Mouse (Mus musculus): ENCODE measurements around the gene A630023A22Rik. TPM values are rescaled to one million over a fixed set of nuclear protein-coding genes. Genes with fewer than 3 reads are reported as not detected.
A peak's percentile ranks its signal among the peaks of the same experiment; 100 is the strongest.

The A630023A22Rik gene
- polyA plus RNA-seq, 1 experiment from 2014 or later = not detected

DNA sequence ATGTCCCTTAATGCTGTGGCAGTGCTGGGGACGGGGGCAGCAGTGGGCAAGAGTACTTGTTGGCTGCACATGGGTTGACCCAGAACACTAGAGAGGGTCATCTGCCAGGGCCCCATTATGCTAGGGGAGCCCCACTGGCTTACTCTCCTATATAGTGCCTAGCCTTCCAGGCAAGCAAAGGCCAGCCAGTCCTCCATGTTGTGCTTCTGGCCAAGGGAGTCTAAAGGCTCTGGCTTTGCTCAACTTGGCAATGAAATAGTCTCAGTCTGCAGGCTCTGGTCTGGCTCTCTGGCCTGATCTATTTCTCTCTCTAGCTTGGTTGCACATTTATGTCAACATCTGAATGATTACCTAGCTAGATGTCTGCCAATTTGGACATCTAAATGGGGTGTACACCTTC is 9.7 kb downstream of the A630023A22Rik start:
- no peak overlapping the region for H3K4me2 ChIP-seq (ENCODE audit: low read length)
- no peaks in the 10 kb centered on the region for H3K36me3 ChIP-seq (ENCODE audit: control insufficient read depth, insufficient read depth, low read length)
- no peaks in the 10 kb centered on the region for H3K27me3 ChIP-seq (ENCODE audit: control insufficient read depth, insufficient read depth, low read depth, low read length)
- H3K27ac ChIP-seq (ENCODE audit: low read length) = no peak overlapping the region
- no peaks in the 10 kb centered on the region for H3K4me1 ChIP-seq (ENCODE audit: control insufficient read depth, insufficient read depth, low read length)
- WGBS = 76% methylated on average over 1 of the region's 1 CpGs
- H3K9me3 ChIP-seq (replicated peaks; ENCODE audit: control insufficient read depth, low read length, poor library complexity, severe bottlenecking) = no peaks in the 10 kb centered on the region
- H3K9ac ChIP-seq (ENCODE audit: low read depth, low read length) = no peak overlapping the region
- no peak for ATAC-seq
- H3K4me3 ChIP-seq (ENCODE audit: low read depth, low read length) = no peak overlapping the region

DNA sequence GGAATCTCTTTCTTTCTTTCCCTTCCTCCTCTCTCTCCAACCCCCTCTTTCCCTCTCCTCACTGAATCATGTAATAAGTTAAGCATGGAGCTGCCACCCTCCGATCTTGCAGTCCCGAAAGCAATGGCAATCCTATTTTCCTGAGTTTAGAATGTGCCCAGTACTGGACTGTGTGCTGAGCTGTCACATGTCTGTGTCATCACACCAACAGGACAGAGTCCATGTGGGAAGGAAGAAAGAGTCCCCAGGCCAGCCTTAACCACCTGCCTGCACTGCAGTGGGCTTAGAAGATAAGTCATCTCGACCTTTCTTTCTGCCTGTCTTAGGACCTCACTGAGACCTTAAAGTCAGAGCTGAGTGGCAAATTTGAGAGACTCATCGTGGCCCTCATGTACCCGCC is 11.1 kb downstream of the A630023A22Rik start:
- WGBS = 89% methylated on average over 5 of the region's 5 CpGs
- no peaks in the 10 kb centered on the region for H3K4me1 ChIP-seq (ENCODE audit: control insufficient read depth, insufficient read depth, low read length)
- no peak for ATAC-seq

DNA sequence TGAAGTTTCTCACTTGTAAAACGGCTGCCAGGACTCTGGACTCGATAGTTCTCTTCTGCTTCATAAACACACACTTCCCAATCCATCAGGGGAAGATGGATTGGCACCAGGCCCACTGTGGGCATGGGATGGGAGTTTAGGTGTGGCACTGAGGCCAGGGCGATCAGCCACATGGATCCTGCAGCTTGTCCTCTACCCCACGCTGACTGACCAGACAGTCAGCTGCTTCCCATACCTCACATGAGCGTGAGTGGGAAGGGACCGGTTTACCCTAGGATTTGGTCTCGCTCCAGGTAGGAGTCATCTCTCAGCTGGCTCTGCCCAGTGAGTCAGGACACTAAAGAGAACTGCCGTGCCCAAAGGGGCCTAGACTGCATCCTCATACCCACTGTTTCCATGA is 12.8 kb downstream of the A630023A22Rik start:
- H3K9me3 ChIP-seq (replicated peaks; ENCODE audit: control insufficient read depth, low read length, poor library complexity, severe bottlenecking) = no peaks in the 10 kb centered on the region
- 87% methylated on average over 8 of the region's 8 CpGs for WGBS
- H3K36me3 ChIP-seq (ENCODE audit: control insufficient read depth, insufficient read depth, low read length) = no peaks in the 10 kb centered on the region
- no peaks in the 10 kb centered on the region for H3K4me1 ChIP-seq (ENCODE audit: control insufficient read depth, insufficient read depth, low read length)
- ATAC-seq = no peak
- no peak overlapping the region for H3K27ac ChIP-seq (ENCODE audit: low read length)
- no peaks in the 10 kb centered on the region for H3K27me3 ChIP-seq (ENCODE audit: control insufficient read depth, insufficient read depth, low read depth, low read length)
- no peak overlapping the region for H3K4me2 ChIP-seq (ENCODE audit: low read length)
- no peak overlapping the region for H3K9ac ChIP-seq (ENCODE audit: low read depth, low read length)
- H3K4me3 ChIP-seq (ENCODE audit: low read depth, low read length) = no peak overlapping the region

More for the DNA sequence above, 11.1 kb downstream of the A630023A22Rik start:
- Histone ChIP-seq H3K9ac (ENCODE audit: low read depth, low read length) (no peak overlapping the region), H3K4me2 (ENCODE audit: low read length) (no peak overlapping the region), H3K4me3 (ENCODE audit: low read depth, low read length) (no peak overlapping the region), H3K9me3 (replicated peaks; ENCODE audit: control insufficient read depth, low read length, poor library complexity, severe bottlenecking) (no peaks in the 10 kb centered on the region), H3K36me3 (ENCODE audit: control insufficient read depth, insufficient read depth, low read length) (no peaks in the 10 kb centered on the region), H3K27me3 (ENCODE audit: control insufficient read depth, insufficient read depth, low read depth, low read length) (no peaks in the 10 kb centered on the region), H3K27ac (ENCODE audit: low read length) (no peak overlapping the region)

DNA sequence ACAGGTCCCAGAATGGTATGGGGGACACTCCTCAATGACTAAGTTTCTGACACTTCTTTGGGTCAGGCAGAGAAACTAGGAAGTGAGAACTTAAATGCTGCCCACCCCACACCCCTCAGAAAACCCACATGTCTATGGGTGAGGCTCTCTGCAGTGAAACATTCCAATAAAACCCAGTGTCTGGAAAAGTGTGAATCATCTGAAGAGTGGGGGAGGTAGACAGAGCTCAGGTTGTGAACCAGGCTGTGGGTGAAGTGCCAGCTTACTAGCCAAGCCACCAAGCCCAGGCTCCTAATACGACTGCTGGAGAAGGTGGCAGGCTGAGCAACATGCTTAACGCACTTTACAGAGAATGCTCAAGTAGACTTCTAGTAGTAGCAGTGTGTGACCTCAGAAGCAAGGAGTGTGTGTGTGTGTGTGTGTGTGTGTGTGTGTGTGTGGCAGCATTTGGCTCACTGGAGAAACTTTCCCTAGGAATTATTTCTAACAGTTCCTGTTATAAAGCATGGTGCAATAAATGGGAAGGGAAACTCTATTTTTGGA is 14.6 kb downstream of the A630023A22Rik start:
- no peaks in the 10 kb centered on the region for H3K9me3 ChIP-seq (replicated peaks; ENCODE audit: control insufficient read depth, low read length, poor library complexity, severe bottlenecking)
- H3K27ac ChIP-seq (ENCODE audit: low read length) = no peak overlapping the region
- WGBS = 89% methylated on average over 2 of the region's 2 CpGs

DNA sequence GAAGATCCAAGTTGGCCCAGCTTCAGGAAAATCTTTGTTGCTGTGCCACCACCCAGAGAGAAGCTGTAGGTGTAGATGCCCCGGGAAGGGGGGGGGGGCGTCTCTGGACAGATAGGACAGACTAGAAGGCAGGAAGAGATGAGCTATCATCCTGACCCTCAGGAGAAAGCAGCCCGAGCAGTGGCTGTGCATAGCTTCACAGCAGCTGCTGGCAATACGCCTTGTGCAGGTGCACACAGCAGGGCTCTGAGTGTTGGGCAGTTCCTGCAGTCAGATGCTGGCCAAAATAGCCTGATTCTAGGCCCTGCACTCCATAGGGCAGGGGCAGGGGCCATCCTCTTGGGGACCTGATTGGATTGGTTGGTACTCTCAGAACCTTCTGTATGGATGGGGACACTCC is 15.7 kb downstream of the A630023A22Rik start:
- ATAC-seq = no peak
- Histone ChIP-seq H3K4me2 (ENCODE audit: low read length) (no peak overlapping the region), H3K4me1 (ENCODE audit: control insufficient read depth, insufficient read depth, low read length) (no peaks in the 10 kb centered on the region), H3K9ac (ENCODE audit: low read depth, low read length) (no peak overlapping the region), H3K36me3 (ENCODE audit: control insufficient read depth, insufficient read depth, low read length) (no peaks in the 10 kb centered on the region), H3K9me3 (replicated peaks; ENCODE audit: control insufficient read depth, low read length, poor library complexity, severe bottlenecking) (no peaks in the 10 kb centered on the region), H3K4me3 (ENCODE audit: low read depth, low read length) (no peak overlapping the region), H3K27ac (ENCODE audit: low read length) (no peak overlapping the region), H3K27me3 (ENCODE audit: control insufficient read depth, insufficient read depth, low read depth, low read length) (no peaks in the 10 kb centered on the region)
- WGBS = 76% methylated on average over 3 of the region's 4 CpGs

More for the DNA sequence above, 14.6 kb downstream of the A630023A22Rik start:
- Histone ChIP-seq H3K9ac (ENCODE audit: low read depth, low read length) (no peak overlapping the region), H3K4me1 (ENCODE audit: control insufficient read depth, insufficient read depth, low read length) (no peaks in the 10 kb centered on the region), H3K4me2 (ENCODE audit: low read length) (no peak overlapping the region), H3K4me3 (ENCODE audit: low read depth, low read length) (no peak overlapping the region), H3K27me3 (ENCODE audit: control insufficient read depth, insufficient read depth, low read depth, low read length) (no peaks in the 10 kb centered on the region), H3K36me3 (ENCODE audit: control insufficient read depth, insufficient read depth, low read length) (no peaks in the 10 kb centered on the region)
- ATAC-seq = no peak

DNA sequence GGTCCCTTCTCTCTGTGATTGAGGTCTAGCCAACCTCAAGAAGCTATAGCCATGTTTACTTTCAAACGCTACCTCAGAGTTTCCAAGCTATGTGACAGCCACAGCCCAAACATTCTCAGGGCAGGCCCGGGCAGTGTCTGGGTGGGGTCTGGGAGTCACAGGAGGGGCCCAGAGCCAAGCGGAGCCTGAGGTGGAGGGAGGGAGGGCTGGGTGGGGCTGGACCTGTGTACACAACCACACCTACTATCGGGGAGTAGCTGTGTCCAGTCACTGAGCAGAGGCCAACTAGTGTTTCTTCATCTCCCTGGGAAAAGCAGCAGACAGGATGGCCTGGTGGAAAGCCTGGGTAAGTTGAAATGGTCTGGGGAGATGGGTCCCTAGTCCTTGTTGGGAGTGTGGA is 16.8 kb downstream of the A630023A22Rik start, which contains the start of gene Anxa8:
Anxa8 (plus strand) TSS at position 251 of the 400 bp plus-strand sequence.
- ATAC-seq = no peak
- Histone ChIP-seq H3K27me3 (ENCODE audit: control insufficient read depth, insufficient read depth, low read depth, low read length) (no peaks in the 10 kb centered on the region), H3K27ac (ENCODE audit: low read length) (no peak within 1 kb of the TSS), H3K4me2 (ENCODE audit: low read length) (no peak within 1 kb of the TSS), H3K4me1 (ENCODE audit: control insufficient read depth, insufficient read depth, low read length) (no peaks in the 10 kb centered on the region), H3K36me3 (ENCODE audit: control insufficient read depth, insufficient read depth, low read length) (no peaks in the 10 kb centered on the region), H3K9me3 (replicated peaks; ENCODE audit: control insufficient read depth, low read length, poor library complexity, severe bottlenecking) (no peaks in the 10 kb centered on the region), H3K9ac (ENCODE audit: low read depth, low read length) (no peak within 1 kb of the TSS), H3K4me3 (ENCODE audit: low read depth, low read length) (no peak within 1 kb of the TSS)
- 74% methylated on average over 4 of the region's 4 CpGs for WGBS

DNA sequence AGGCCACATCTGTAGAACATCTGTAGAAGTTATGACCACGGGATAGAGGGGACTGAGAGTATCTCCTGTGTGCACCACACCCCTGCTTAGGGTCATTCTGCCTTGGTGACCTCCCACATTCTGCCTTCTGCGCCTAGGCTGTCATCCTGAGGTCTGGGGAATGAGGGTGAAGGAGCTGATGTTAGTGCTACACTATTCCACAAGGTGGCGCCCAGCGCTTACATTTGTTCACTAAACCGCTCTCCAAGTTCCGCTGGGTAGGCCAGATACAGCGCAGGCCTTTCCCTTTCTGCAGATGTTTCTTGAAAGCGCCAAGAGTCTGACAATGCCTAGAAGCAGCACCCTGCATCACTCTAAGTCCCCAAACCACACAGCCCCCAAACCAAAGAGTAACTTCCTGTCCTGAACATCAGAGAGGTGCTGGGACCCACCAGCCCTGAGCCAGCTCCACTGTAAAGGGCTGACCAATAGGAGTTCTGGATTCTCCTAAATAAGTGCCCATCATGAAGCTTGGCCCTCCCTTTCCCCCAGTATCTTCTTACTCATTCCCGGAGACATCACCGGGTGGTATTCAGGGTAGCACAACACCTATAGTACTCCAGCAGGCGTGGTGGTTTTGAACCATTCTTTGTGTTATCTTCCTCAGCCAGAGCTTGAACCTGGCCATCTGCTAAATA is 22.1 kb downstream of the A630023A22Rik start:
- H3K9ac ChIP-seq (ENCODE audit: low read depth, low read length) = no peak overlapping the region
- H3K27ac ChIP-seq (ENCODE audit: low read length) = no peak overlapping the region
- peak; percentile 85 for ATAC-seq
- H3K9me3 ChIP-seq (replicated peaks; ENCODE audit: control insufficient read depth, low read length, poor library complexity, severe bottlenecking) = no peaks in the 10 kb centered on the region
- no peaks in the 10 kb centered on the region for H3K36me3 ChIP-seq (ENCODE audit: control insufficient read depth, insufficient read depth, low read length)
- H3K4me2 ChIP-seq (ENCODE audit: low read length) = no peak overlapping the region
- no peaks in the 10 kb centered on the region for H3K27me3 ChIP-seq (ENCODE audit: control insufficient read depth, insufficient read depth, low read depth, low read length)
- H3K4me1 ChIP-seq (ENCODE audit: control insufficient read depth, insufficient read depth, low read length) = no peaks in the 10 kb centered on the region
- no peak overlapping the region for H3K4me3 ChIP-seq (ENCODE audit: low read depth, low read length)
- WGBS = 12% methylated on average over 11 of the region's 11 CpGs

DNA sequence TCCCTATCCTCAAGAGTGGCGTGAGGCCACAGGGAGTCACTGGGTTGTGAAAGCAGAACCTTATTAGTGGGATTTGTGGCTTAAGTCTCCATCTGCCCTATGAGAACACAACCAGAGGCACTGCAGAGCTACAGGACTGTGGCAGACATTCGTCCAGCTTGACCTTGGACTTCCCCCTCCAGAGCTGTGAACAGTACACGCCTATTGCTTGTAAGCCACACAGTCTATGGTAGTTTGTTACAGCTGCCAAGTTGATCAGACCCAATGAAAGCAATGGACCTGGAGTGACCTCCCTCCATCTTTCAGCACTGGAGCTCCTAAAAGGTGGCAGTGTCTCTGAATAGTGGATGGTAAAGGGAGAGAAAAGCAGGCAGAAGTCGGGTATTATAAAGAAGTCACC is 24.3 kb downstream of the A630023A22Rik start:
- no peaks in the 10 kb centered on the region for H3K4me1 ChIP-seq (ENCODE audit: control insufficient read depth, insufficient read depth, low read length)
- H3K9ac ChIP-seq (ENCODE audit: low read depth, low read length) = no peak overlapping the region
- no peak overlapping the region for H3K4me3 ChIP-seq (ENCODE audit: low read depth, low read length)
- no peaks in the 10 kb centered on the region for H3K27me3 ChIP-seq (ENCODE audit: control insufficient read depth, insufficient read depth, low read depth, low read length)
- no peak overlapping the region for H3K4me2 ChIP-seq (ENCODE audit: low read length)
- ATAC-seq = no peak
- WGBS = 75% methylated on average over 4 of the region's 4 CpGs
- H3K36me3 ChIP-seq (ENCODE audit: control insufficient read depth, insufficient read depth, low read length) = no peaks in the 10 kb centered on the region
- no peak overlapping the region for H3K27ac ChIP-seq (ENCODE audit: low read length)
- H3K9me3 ChIP-seq (replicated peaks; ENCODE audit: control insufficient read depth, low read length, poor library complexity, severe bottlenecking) = no peaks in the 10 kb centered on the region

DNA sequence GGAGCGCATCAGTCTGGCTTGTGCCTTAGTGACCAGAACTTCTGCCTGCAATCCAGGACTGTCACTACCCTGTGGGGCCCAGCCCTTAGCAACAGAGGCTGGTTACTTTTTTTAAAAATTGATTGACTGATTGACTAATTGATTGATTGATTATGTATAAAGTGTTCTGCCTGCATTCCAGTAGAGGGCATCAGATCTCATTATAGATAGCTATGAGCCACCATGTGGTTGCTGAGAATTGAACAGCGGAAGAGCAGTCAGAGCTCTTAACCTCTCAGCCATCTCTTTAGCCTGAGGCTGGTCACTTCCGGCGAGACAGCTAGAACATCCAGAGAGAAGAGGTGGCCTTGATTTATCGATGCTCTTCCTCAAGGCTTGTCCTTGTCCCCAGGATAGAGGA is 25.3 kb downstream of the A630023A22Rik start:
- ATAC-seq = no peak
- Histone ChIP-seq H3K4me3 (ENCODE audit: low read depth, low read length) (no peak overlapping the region), H3K36me3 (ENCODE audit: control insufficient read depth, insufficient read depth, low read length) (no peaks in the 10 kb centered on the region), H3K9ac (ENCODE audit: low read depth, low read length) (no peak overlapping the region), H3K27ac (ENCODE audit: low read length) (no peak overlapping the region), H3K4me1 (ENCODE audit: control insufficient read depth, insufficient read depth, low read length) (no peaks in the 10 kb centered on the region), H3K9me3 (replicated peaks; ENCODE audit: control insufficient read depth, low read length, poor library complexity, severe bottlenecking) (no peaks in the 10 kb centered on the region), H3K4me2 (ENCODE audit: low read length) (no peak overlapping the region), H3K27me3 (ENCODE audit: control insufficient read depth, insufficient read depth, low read depth, low read length) (no peaks in the 10 kb centered on the region)
- 75% methylated on average over 5 of the region's 5 CpGs for WGBS

Measured in midbrain, embryonic 16.5 days (tissue).